Mouse (Mus musculus): ENCODE results near the gene Zfp784. TPM values are rescaled to one million over a fixed set of nuclear protein-coding genes. Genes with fewer than 3 reads are reported as not detected.

The Zfp784 gene
- total and polyA plus RNA-seq, 2 experiments from 2014 or later: 4.5 to 6.0 TPM

DNA sequence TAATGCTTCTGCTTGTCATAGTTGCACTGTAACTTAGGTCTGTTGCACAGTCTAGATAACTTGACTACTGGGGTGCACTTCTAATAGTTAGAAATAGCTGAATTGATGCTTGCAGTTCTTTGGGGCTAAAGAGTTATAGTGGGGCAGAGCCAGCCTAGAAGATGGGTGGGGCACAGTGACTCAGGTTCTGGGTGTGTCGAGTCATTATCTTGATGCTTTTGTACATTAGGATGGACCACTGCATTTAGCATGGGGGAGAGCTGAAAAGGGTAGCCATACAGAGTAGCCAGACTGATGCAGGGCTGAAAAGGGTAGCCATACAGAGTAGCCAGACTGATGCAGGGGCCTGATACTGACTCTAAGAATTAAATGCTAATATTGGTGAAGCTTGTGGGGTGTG lies 35.3 kb upstream of the Zfp784 start:
- no peaks in the 10 kb centered on the region for H3K9me3 ChIP-seq (ENCODE audit: low read length)
- no peak overlapping the region for H3K4me2 ChIP-seq (ENCODE audit: low read depth, low read length)
- WGBS: 92% methylated on average over 1 of the region's 1 CpGs
- H3K27me3 ChIP-seq (ENCODE audit: insufficient read depth, low read length): no peaks in the 10 kb centered on the region
- H3K4me3 ChIP-seq (ENCODE audit: low read length): no peak overlapping the region
- no peak for TF ChIP-seq CTCF (IDR thresholded peaks at IDR 0.05; ENCODE audit: low read depth)
- H3K4me1 ChIP-seq (ENCODE audit: insufficient read depth, low read length): no peaks in the 10 kb centered on the region
- no peak for ATAC-seq
- peaks cover 73% of the 10 kb centered on the region for H3K36me3 ChIP-seq (ENCODE audit: insufficient read depth, low read length)
- DNase-seq (ENCODE audit: low spot score): no peak
- no peak overlapping the region for H3K27ac ChIP-seq
- no peak overlapping the region for H3K9ac ChIP-seq (replicated peaks; ENCODE audit: low read length)

DNA sequence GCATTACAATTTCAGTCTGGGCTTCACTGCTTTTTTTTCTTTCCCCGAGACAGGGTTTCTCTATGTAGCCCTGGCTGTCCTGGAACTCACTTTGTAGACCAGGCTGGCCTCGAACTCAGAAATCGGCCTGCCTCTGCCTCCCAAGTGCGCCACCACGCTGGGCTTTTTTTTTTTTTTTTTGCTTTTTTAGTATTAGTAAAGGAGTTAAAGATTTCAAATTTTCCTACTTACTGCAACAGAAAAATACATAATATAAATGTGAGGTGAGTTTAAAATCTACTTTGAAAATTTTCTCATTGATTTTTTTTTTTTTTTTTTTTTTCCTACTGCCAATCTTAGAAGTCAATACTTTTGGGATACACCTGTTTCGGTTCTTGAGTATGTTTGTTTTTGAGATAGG lies 26.6 kb upstream of the Zfp784 start:
- no peak overlapping the region for H3K9ac ChIP-seq (replicated peaks; ENCODE audit: low read length)
- no peak overlapping the region for H3K4me2 ChIP-seq (ENCODE audit: low read depth, low read length)
- ATAC-seq (no peak), DNase-seq (ENCODE audit: low spot score) (no peak)
- no peaks in the 10 kb centered on the region for H3K27me3 ChIP-seq (ENCODE audit: insufficient read depth, low read length)
- H3K4me1 ChIP-seq (ENCODE audit: insufficient read depth, low read length): peaks cover 16% of the 10 kb centered on the region
- peaks cover 22% of the 10 kb centered on the region; the same call in 1 of the 2 replicates for H3K36me3 ChIP-seq (ENCODE audit: insufficient read depth, low read length)
- no peak for TF ChIP-seq CTCF (IDR thresholded peaks at IDR 0.05; ENCODE audit: low read depth)
- no peak overlapping the region for H3K4me3 ChIP-seq (ENCODE audit: low read length)
- no peak overlapping the region for H3K27ac ChIP-seq
- no peaks in the 10 kb centered on the region for H3K9me3 ChIP-seq (ENCODE audit: low read length)
- 95% methylated on average over 6 of the region's 6 CpGs for WGBS

DNA sequence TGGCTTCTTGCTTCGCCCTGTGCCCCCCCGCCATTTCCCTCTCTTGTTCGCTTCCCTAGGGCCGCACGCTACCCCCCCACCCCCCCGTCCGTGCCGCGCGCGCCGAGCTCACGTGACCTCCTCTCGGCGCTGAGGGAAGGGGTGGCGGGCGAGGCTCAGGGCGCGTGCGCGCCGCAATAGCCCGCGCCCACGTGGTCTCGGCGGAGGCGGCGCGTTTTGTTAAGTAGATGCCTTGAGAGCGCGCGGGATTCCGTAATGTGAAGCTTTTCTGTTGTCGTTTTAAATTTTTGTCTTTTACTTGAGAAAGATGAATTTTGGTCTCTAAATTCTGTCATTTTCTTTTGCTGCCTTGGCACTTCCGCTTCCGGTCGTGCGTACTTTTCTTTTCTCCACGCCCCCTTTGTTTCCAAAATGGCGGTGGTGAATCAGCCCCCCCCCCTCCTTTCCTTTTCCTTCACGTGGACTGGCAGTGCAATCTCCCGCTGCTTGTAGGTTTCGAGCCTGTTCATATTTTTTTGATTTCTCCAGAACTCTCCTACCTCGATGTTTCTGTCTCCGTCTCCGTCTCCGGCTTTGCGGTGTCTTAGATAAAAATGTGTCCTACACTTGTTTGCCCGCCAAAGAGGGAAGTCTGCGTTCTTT lies 24.2 kb upstream of the Zfp784 start:
- Histone ChIP-seq H3K4me3 (ENCODE audit: low read length) (peak overlapping the region; percentile 70), H3K36me3 (ENCODE audit: insufficient read depth, low read length) (peaks cover 4% of the 10 kb centered on the region; the same call in 1 of the 2 replicates), H3K4me2 (ENCODE audit: low read depth, low read length) (peak overlapping the region; percentile 93), H3K27me3 (ENCODE audit: insufficient read depth, low read length) (no peaks in the 10 kb centered on the region), H3K4me1 (ENCODE audit: insufficient read depth, low read length) (peaks cover 24% of the 10 kb centered on the region), H3K27ac (peak overlapping the region; percentile 99), H3K9ac (replicated peaks; ENCODE audit: low read length) (peak overlapping the region; percentile 79), H3K9me3 (ENCODE audit: low read length) (no peaks in the 10 kb centered on the region)
- 2% methylated on average over 49 of the region's 51 CpGs for WGBS
- no peak for TF ChIP-seq CTCF (IDR thresholded peaks at IDR 0.05; ENCODE audit: low read depth)
- ATAC-seq (peak; percentile 58), DNase-seq (ENCODE audit: low spot score) (peak; percentile 89)

- Histone ChIP-seq H3K4me2 (ENCODE audit: low read depth, low read length) (peak within 1 kb of the TSS; percentile 93), H3K4me3 (ENCODE audit: low read length) (peak within 1 kb of the TSS; percentile 70), H3K9ac (replicated peaks; ENCODE audit: low read length) (peak within 1 kb of the TSS; percentile 79), H3K27ac (peak within 1 kb of the TSS; percentile 99), H3K4me1 (ENCODE audit: insufficient read depth, low read length) (peaks cover 29% of the 10 kb centered on the region), H3K36me3 (ENCODE audit: insufficient read depth, low read length) (peaks cover 4% of the 10 kb centered on the region; the same call in 1 of the 2 replicates), H3K27me3 (ENCODE audit: insufficient read depth, low read length) (no peaks in the 10 kb centered on the region), H3K9me3 (ENCODE audit: low read length) (no peaks in the 10 kb centered on the region)
- WGBS: 1% methylated on average over 59 of the region's 65 CpGs
- TF ChIP-seq CTCF (IDR thresholded peaks at IDR 0.05; ENCODE audit: low read depth): no peak; the same call in 1 of the 2 replicates
- DNase-seq (ENCODE audit: low spot score): peak; percentile 95
- peak; percentile 83 for ATAC-seq
Observed at GRCm38 (mm10) chr7:5061774-5062359, 23.6 kb upstream of the Zfp784 start, which contains the start of gene U2af2. Gene U2af2 (plus strand): TSS chr7:5062143.

- DNase-seq (ENCODE audit: low spot score): peak; percentile 100
Observed at GRCm38 (mm10) chr7:5060944-5061773, 22.9 kb upstream of the Zfp784 start.

DNA sequence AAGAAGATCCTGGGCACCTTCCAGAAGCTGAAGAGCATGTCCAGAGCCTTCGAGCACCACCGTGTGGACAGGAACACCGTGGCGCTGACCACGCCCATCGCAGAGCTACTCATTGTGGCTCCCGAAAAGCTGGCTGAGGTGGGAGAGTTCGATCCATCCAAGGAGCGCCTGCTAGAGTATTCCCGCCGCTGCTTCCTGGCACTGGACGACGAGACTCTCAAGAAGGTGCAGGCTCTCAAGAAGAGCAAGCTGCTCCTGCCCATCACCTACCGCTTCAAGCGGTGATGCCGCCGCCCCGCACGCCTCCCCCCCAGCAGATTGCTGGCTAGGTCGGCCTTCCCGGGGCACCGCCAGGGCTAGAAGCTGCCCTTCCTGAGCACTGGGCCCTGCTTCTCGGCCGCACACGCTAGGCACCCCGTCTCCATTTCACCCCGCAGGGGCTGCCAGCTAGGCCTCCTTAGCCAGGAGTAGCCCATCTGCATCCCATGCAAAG lies 22.0 kb upstream of the Zfp784 start:
- 3% methylated on average over 27 of the region's 27 CpGs for WGBS
- Histone ChIP-seq H3K9me3 (ENCODE audit: low read length) (no peaks in the 10 kb centered on the region), H3K36me3 (ENCODE audit: insufficient read depth, low read length) (no peaks in the 10 kb centered on the region), H3K4me2 (ENCODE audit: low read depth, low read length) (peak overlapping the region; percentile 93), H3K9ac (replicated peaks; ENCODE audit: low read length) (peak overlapping the region; percentile 79), H3K4me3 (ENCODE audit: low read length) (peak overlapping the region; percentile 70), H3K4me1 (ENCODE audit: insufficient read depth, low read length) (peaks cover 34% of the 10 kb centered on the region), H3K27ac (peak overlapping the region; percentile 99), H3K27me3 (ENCODE audit: insufficient read depth, low read length) (0 out of 2 replicates have a peak, but pooled peaks cover 5% of the 10 kb centered on the region)
- DNase-seq (ENCODE audit: low spot score): peak; percentile 93
- peak; percentile 80 for TF ChIP-seq CTCF (IDR thresholded peaks at IDR 0.05; ENCODE audit: low read depth)
- ATAC-seq: no peak

More at GRCm38 (mm10) chr7:5060944-5061773, 22.9 kb upstream of the Zfp784 start:
- H3K27ac ChIP-seq: peak overlapping the region; percentile 99
- 0% methylated on average over 60 of the region's 60 CpGs for WGBS
- H3K4me1 ChIP-seq (ENCODE audit: insufficient read depth, low read length): peaks cover 29% of the 10 kb centered on the region
- H3K36me3 ChIP-seq (ENCODE audit: insufficient read depth, low read length): peaks cover 1% of the 10 kb centered on the region; the same call in 1 of the 2 replicates
- peak overlapping the region; percentile 79 for H3K9ac ChIP-seq (replicated peaks; ENCODE audit: low read length)
- peak overlapping the region; percentile 93 for H3K4me2 ChIP-seq (ENCODE audit: low read depth, low read length)
- TF ChIP-seq CTCF (IDR thresholded peaks at IDR 0.05; ENCODE audit: low read depth): peak; percentile 70
- ATAC-seq: peak; percentile 89
- no peaks in the 10 kb centered on the region for H3K9me3 ChIP-seq (ENCODE audit: low read length)
- no peaks in the 10 kb centered on the region for H3K27me3 ChIP-seq (ENCODE audit: insufficient read depth, low read length)
- H3K4me3 ChIP-seq (ENCODE audit: low read length): peak overlapping the region; percentile 70
